Mouse (Mus musculus): ENCODE data around the gene Cox8b. TPM values are rescaled to one million over a fixed set of nuclear protein-coding genes. Genes with fewer than 3 reads are reported as not detected.

The Cox8b gene
- total and polyA plus RNA-seq, 3 experiments = not detected

DNA sequence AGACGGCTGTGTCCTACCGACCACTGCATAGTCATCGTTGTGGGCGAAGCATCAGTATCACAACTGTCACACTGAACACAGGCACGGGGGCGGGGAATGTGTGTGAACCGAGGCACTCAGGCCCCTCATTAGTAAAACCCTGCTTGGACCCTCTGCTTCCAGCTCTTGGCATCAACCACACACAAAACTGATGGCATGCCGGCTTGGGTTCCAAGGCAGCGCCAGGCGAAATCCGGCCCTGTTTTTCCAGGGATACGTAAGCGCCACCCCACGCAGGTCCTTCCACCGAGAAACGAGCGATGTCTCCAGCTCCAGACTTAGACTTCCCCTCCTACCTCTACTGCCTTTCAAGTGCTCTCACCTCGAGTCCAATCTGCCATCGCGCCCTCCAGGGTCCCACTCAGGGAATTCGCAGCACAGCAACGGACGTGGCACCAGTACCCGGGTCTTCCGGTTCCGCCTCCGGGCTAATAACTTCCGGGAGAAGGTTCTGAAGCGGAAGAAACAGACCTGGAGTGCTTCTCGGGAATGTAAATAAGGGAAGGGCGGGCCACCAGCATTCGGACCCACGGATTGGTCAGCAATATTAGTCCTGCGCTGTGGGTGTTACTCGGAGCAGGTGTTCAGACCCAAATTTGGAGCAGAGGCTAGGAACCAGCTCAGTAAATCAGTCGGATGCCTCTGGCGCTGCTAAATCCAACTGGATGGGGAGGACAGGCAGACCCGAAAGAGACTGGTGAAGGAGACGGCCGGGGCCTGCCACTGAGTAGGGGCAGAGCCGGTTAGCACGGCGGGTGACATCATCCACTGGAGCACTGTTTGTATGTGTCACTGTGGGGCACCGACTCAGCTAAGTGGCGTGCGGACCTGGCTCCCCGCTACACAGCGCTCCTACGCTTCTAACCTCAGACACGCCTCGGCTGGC is 44.1 kb downstream of the Cox8b start, which contains the start of gene Gm45785:
Gene Gm45785, minus strand, starts transcription at position 472 of the 925 bp plus-strand sequence.
- Histone ChIP-seq H3K4me3 (replicated peaks in 1 of 3; ENCODE audit: low read depth in 2 of 3, low read length in 2 of 3, poor library complexity in 1 of 3) (peak within 1 kb of the TSS; percentile 84 to 98 (median 92)), H3K27ac (ENCODE audit: insufficient read depth, low read depth) (peak within 1 kb of the TSS; percentile 78), H3K4me1 (ENCODE audit: control insufficient read depth in 1 of 2, insufficient read depth in 2 of 2) (peaks cover 22 to 35% of the 10 kb centered on the region in 2 experiments), H3K9me3 (replicated peaks; ENCODE audit: low read length) (no peaks in the 10 kb centered on the region), H3K9ac (ENCODE audit: insufficient read depth, low read depth) (peak within 1 kb of the TSS; percentile 97), H3K36me3 (replicated peaks in 1 of 2; ENCODE audit: control insufficient read depth in 1 of 2, insufficient read depth in 1 of 2, low read length in 1 of 2) (peaks cover 54 to 69% of the 10 kb centered on the region in 2 experiments), H3K4me2 (ENCODE audit: insufficient read depth, low read depth, poor library complexity, severe bottlenecking) (peak within 1 kb of the TSS; percentile 81), H3K79me2 (replicated peaks; ENCODE audit: control insufficient read depth, extremely low read depth, insufficient read depth, poor library complexity, severe bottlenecking) (peaks cover 35% of the 10 kb centered on the region), H3K27me3 (replicated peaks) (no peaks in the 10 kb centered on the region)
- in situ Hi-C loops (cut with MboI; ENCODE audit: low pct_ligation_motif_present, low pct_unique_long_range_greater_than_20kb, low sequenced_read_pairs) = no loop called here
- TF ChIP-seq CTCF (conservative IDR thresholded peaks at IDR 0.05 in 1 of 2, IDR thresholded peaks at IDR 0.05 in 1 of 2; ENCODE audit: low read depth in 2 of 2, low read length in 2 of 2) = no peak
- TF ChIP-seq KAT2A (IDR thresholded peaks at IDR 0.05; ENCODE audit: insufficient replicate concordance, low read length) = peak; percentile 87; the same call in 1 of the 2 replicates
- peak; percentile 60; the same call in 1 of the 2 replicates for TF ChIP-seq MAZ (IDR thresholded peaks at IDR 0.05; ENCODE audit: low read depth, low read length)
- TF ChIP-seq CHD1 (IDR thresholded peaks at IDR 0.05; ENCODE audit: low read depth, low read length) = no peak
- TF ChIP-seq SIN3A (IDR thresholded peaks at IDR 0.05; ENCODE audit: low read length) = peak; percentile 99
- peak; percentile 86 for TF ChIP-seq TCF12 (IDR thresholded peaks at IDR 0.05; ENCODE audit: low read depth, low read length)
- peak; percentile 49; the same call in 1 of the 2 replicates for TF ChIP-seq UBTF (IDR thresholded peaks at IDR 0.05; ENCODE audit: low read depth, low read length)
- TF ChIP-seq NELFE (IDR thresholded peaks at IDR 0.05; ENCODE audit: low read depth, low read length) = peak; percentile 76
- TF ChIP-seq MAFK (IDR thresholded peaks at IDR 0.05; ENCODE audit: insufficient replicate concordance, low read length) = peak; percentile 38; the same call in 1 of the 2 replicates
- no peak for TF ChIP-seq PAX5 (IDR thresholded peaks at IDR 0.05; ENCODE audit: low read length)
- peak; percentile 85 for TF ChIP-seq POLR2A (IDR thresholded peaks at IDR 0.05; ENCODE audit: low read depth, low read length)
- TF ChIP-seq TBP (conservative IDR thresholded peaks at IDR 0.05; ENCODE audit: low read depth, low read length) = 0 out of 2 replicates have a peak, but pooled peaks have one; percentile 51
- TF ChIP-seq JUN (IDR thresholded peaks at IDR 0.05; ENCODE audit: insufficient read depth, low read depth, low read length) = no peak
- TF ChIP-seq MYC (IDR thresholded peaks at IDR 0.05; ENCODE audit: low read depth, low read length) = peak; percentile 24; the same call in 1 of the 2 replicates
- peak; percentile 38; the same call in 1 of the 2 replicates for TF ChIP-seq MEF2A (IDR thresholded peaks at IDR 0.05; ENCODE audit: borderline replicate concordance, low read depth, low read length)
- no peak for TF ChIP-seq RAD21 (IDR thresholded peaks at IDR 0.05; ENCODE audit: low read depth, low read length)
- TF ChIP-seq ETS1 (conservative IDR thresholded peaks at IDR 0.05; ENCODE audit: low read depth, low read length) = peak; percentile 39; the same call in 1 of the 2 replicates
- TF ChIP-seq CHD2 (IDR thresholded peaks at IDR 0.05; ENCODE audit: low read length) = peak; percentile 72
- TF ChIP-seq EP300 (IDR thresholded peaks at IDR 0.05; ENCODE audit: low read length) = no peak
- TF ChIP-seq HCFC1 (IDR thresholded peaks at IDR 0.05; ENCODE audit: low read depth, low read length) = peak; percentile 91
- no peak for TF ChIP-seq ZNF384 (IDR thresholded peaks at IDR 0.05; ENCODE audit: low read depth, low read length)
- 0 out of 2 replicates have a peak, but pooled peaks have one; percentile 14 for TF ChIP-seq RCOR1 (conservative IDR thresholded peaks at IDR 0.05; ENCODE audit: low read depth, low read length)
- TF ChIP-seq IRF4 (IDR thresholded peaks at IDR 0.05; ENCODE audit: low read depth, low read length) = peak; percentile 41; the same call in 1 of the 2 replicates
- no peak for TF ChIP-seq ZC3H11A (IDR thresholded peaks at IDR 0.05; ENCODE audit: low read depth, low read length)
- TF ChIP-seq MAX (IDR thresholded peaks at IDR 0.05; ENCODE audit: low read length) = peak; percentile 87
- TF ChIP-seq ZMIZ1 (IDR thresholded peaks at IDR 0.05; ENCODE audit: low read depth, low read length) = peak; percentile 67; the same call in 1 of the 2 replicates
- peak; percentile 90 for TF ChIP-seq MXI1 (IDR thresholded peaks at IDR 0.05; ENCODE audit: low read depth, low read length)
- no peak for TF ChIP-seq GABPA (IDR thresholded peaks at IDR 0.05; ENCODE audit: insufficient replicate concordance, low read depth, low read length)
- TF ChIP-seq ELF1 (IDR thresholded peaks at IDR 0.05; ENCODE audit: low read depth, low read length) = peak; percentile 99
- TF ChIP-seq POLR2AphosphoS2 (IDR thresholded peaks at IDR 0.05; ENCODE audit: low read depth, low read length) = peak; percentile 81; the same call in 1 of the 2 replicates
- TF ChIP-seq NRF1 (IDR thresholded peaks at IDR 0.05; ENCODE audit: low read depth, low read length) = peak; percentile 57
- peak; percentile 97 for DNase-seq (ENCODE audit: extremely low read depth)
- dilution Hi-C loops (cut with MboI; ENCODE audit: extremely low pct_ligation_motif_present, extremely low pct_unique_long_range_greater_than_20kb, low sequenced_read_pairs) = no loop called here

Measured in CH12.LX (cell line).